Mouse (Mus musculus): ENCODE measurements at regions not wholly inside any gene's neighbourhood (a gene's known extent, or its start where the extent isn't known, plus 50 kb on each side); places are given as distances from the start of the nearest gene placed in this dataset.

- no peak overlapping the region for H3K27ac ChIP-seq (ENCODE audit: low read depth, low read length)
These were observed 53.2 kb upstream of the Lef1 start for GRCm38 (mm10) chr3:131056893-131057660.

GRCm38 (mm10) chr3:131054241-131054972, 55.9 kb upstream of the Lef1 start:
- no peaks in the 10 kb centered on the region for H3K36me3 ChIP-seq (ENCODE audit: control insufficient read depth, insufficient read depth, low read length)
- H3K27me3 ChIP-seq (ENCODE audit: control insufficient read depth, insufficient read depth, low read length) = no peaks in the 10 kb centered on the region
- H3K4me2 ChIP-seq (replicated peaks; ENCODE audit: low read depth, low read length) = no peak overlapping the region
- WGBS = 87% methylated on average over 13 of the region's 13 CpGs
- no peak overlapping the region for H3K9ac ChIP-seq (ENCODE audit: low read depth, low read length)
- ATAC-seq (ENCODE audit: low FRiP score, low TSS enrichment) = no peak
- no peak overlapping the region for H3K4me3 ChIP-seq (ENCODE audit: low read length)
- no peaks in the 10 kb centered on the region for H3K9me3 ChIP-seq (ENCODE audit: control insufficient read depth, low read length)
- no peak overlapping the region for H3K27ac ChIP-seq (ENCODE audit: low read depth, low read length)
- no peaks in the 10 kb centered on the region for H3K4me1 ChIP-seq (ENCODE audit: control insufficient read depth, insufficient read depth, low read length)

More at GRCm38 (mm10) chr3:131056893-131057660, 53.2 kb upstream of the Lef1 start:
- Histone ChIP-seq H3K4me3 (ENCODE audit: low read length) (no peak overlapping the region), H3K9me3 (ENCODE audit: control insufficient read depth, low read length) (no peaks in the 10 kb centered on the region), H3K4me1 (ENCODE audit: control insufficient read depth, insufficient read depth, low read length) (no peaks in the 10 kb centered on the region), H3K4me2 (replicated peaks; ENCODE audit: low read depth, low read length) (no peak overlapping the region), H3K36me3 (ENCODE audit: control insufficient read depth, insufficient read depth, low read length) (no peaks in the 10 kb centered on the region), H3K27me3 (ENCODE audit: control insufficient read depth, insufficient read depth, low read length) (no peaks in the 10 kb centered on the region), H3K9ac (ENCODE audit: low read depth, low read length) (no peak overlapping the region)
- WGBS = 69% methylated on average over 5 of the region's 5 CpGs
- no peak for ATAC-seq (ENCODE audit: low FRiP score, low TSS enrichment)

GRCm38 (mm10) chr3:131047716-131048115, 62.6 kb upstream of the Lef1 start:
- Histone ChIP-seq H3K4me3 (ENCODE audit: low read length) (no peak overlapping the region), H3K4me2 (replicated peaks; ENCODE audit: low read depth, low read length) (no peak overlapping the region), H3K36me3 (ENCODE audit: control insufficient read depth, insufficient read depth, low read length) (no peaks in the 10 kb centered on the region), H3K9me3 (ENCODE audit: control insufficient read depth, low read length) (no peaks in the 10 kb centered on the region), H3K27me3 (ENCODE audit: control insufficient read depth, insufficient read depth, low read length) (no peaks in the 10 kb centered on the region), H3K4me1 (ENCODE audit: control insufficient read depth, insufficient read depth, low read length) (no peaks in the 10 kb centered on the region), H3K27ac (ENCODE audit: low read depth, low read length) (no peak overlapping the region), H3K9ac (ENCODE audit: low read depth, low read length) (no peak overlapping the region)
- no peak for ATAC-seq (ENCODE audit: low FRiP score, low TSS enrichment)
- 76% methylated on average over 3 of the region's 3 CpGs for WGBS

- Histone ChIP-seq H3K27ac (ENCODE audit: low read depth, low read length) (no peak overlapping the region), H3K4me3 (ENCODE audit: low read length) (no peak overlapping the region), H3K9me3 (ENCODE audit: control insufficient read depth, low read length) (no peaks in the 10 kb centered on the region), H3K4me1 (ENCODE audit: control insufficient read depth, insufficient read depth, low read length) (no peaks in the 10 kb centered on the region), H3K27me3 (ENCODE audit: control insufficient read depth, insufficient read depth, low read length) (no peaks in the 10 kb centered on the region), H3K9ac (ENCODE audit: low read depth, low read length) (no peak overlapping the region), H3K36me3 (ENCODE audit: control insufficient read depth, insufficient read depth, low read length) (no peaks in the 10 kb centered on the region), H3K4me2 (replicated peaks; ENCODE audit: low read depth, low read length) (no peak overlapping the region)
- no peak for ATAC-seq (ENCODE audit: low FRiP score, low TSS enrichment)
- WGBS = 78% methylated on average over 5 of the region's 5 CpGs
These were observed 63.9 kb upstream of the Lef1 start for GRCm38 (mm10) chr3:131046412-131046811.

GRCm38 (mm10) chr3:131040214-131040825, 70.0 kb upstream of the Lef1 start:
- no peak overlapping the region for H3K9ac ChIP-seq (ENCODE audit: low read depth, low read length)
- H3K4me1 ChIP-seq (ENCODE audit: control insufficient read depth, insufficient read depth, low read length) = no peaks in the 10 kb centered on the region
- H3K9me3 ChIP-seq (ENCODE audit: control insufficient read depth, low read length) = peaks cover 2% of the 10 kb centered on the region; the same call in 1 of the 2 replicates
- no peak overlapping the region for H3K27ac ChIP-seq (ENCODE audit: low read depth, low read length)
- WGBS = 76% methylated on average over 4 of the region's 4 CpGs
- H3K4me3 ChIP-seq (ENCODE audit: low read length) = no peak overlapping the region
- no peak for ATAC-seq (ENCODE audit: low FRiP score, low TSS enrichment)
- no peaks in the 10 kb centered on the region for H3K36me3 ChIP-seq (ENCODE audit: control insufficient read depth, insufficient read depth, low read length)
- H3K4me2 ChIP-seq (replicated peaks; ENCODE audit: low read depth, low read length) = no peak overlapping the region
- no peaks in the 10 kb centered on the region for H3K27me3 ChIP-seq (ENCODE audit: control insufficient read depth, insufficient read depth, low read length)

GRCm38 (mm10) chr3:131037095-131037494, 73.2 kb upstream of the Lef1 start:
- Histone ChIP-seq H3K27me3 (ENCODE audit: control insufficient read depth, insufficient read depth, low read length) (no peaks in the 10 kb centered on the region), H3K27ac (ENCODE audit: low read depth, low read length) (no peak overlapping the region), H3K4me3 (ENCODE audit: low read length) (no peak overlapping the region), H3K4me2 (replicated peaks; ENCODE audit: low read depth, low read length) (no peak overlapping the region), H3K9ac (ENCODE audit: low read depth, low read length) (no peak overlapping the region), H3K4me1 (ENCODE audit: control insufficient read depth, insufficient read depth, low read length) (no peaks in the 10 kb centered on the region), H3K36me3 (ENCODE audit: control insufficient read depth, insufficient read depth, low read length) (no peaks in the 10 kb centered on the region), H3K9me3 (ENCODE audit: control insufficient read depth, low read length) (peaks cover 2% of the 10 kb centered on the region; the same call in 1 of the 2 replicates)
- ATAC-seq (ENCODE audit: low FRiP score, low TSS enrichment) = no peak
- 90% methylated on average over 5 of the region's 5 CpGs for WGBS

GRCm38 (mm10) chr3:131034774-131035173, 75.5 kb upstream of the Lef1 start:
- Histone ChIP-seq H3K9ac (ENCODE audit: low read depth, low read length) (no peak overlapping the region), H3K4me1 (ENCODE audit: control insufficient read depth, insufficient read depth, low read length) (no peaks in the 10 kb centered on the region), H3K36me3 (ENCODE audit: control insufficient read depth, insufficient read depth, low read length) (no peaks in the 10 kb centered on the region), H3K27me3 (ENCODE audit: control insufficient read depth, insufficient read depth, low read length) (no peaks in the 10 kb centered on the region), H3K4me3 (ENCODE audit: low read length) (no peak overlapping the region), H3K4me2 (replicated peaks; ENCODE audit: low read depth, low read length) (no peak overlapping the region), H3K27ac (ENCODE audit: low read depth, low read length) (no peak overlapping the region), H3K9me3 (ENCODE audit: control insufficient read depth, low read length) (peaks cover 2% of the 10 kb centered on the region; the same call in 1 of the 2 replicates)
- 64% methylated on average over 5 of the region's 5 CpGs for WGBS
- ATAC-seq (ENCODE audit: low FRiP score, low TSS enrichment) = no peak

GRCm38 (mm10) chr3:131026336-131026735, 83.9 kb upstream of the Lef1 start:
- Histone ChIP-seq H3K27ac (ENCODE audit: low read depth, low read length) (no peak overlapping the region), H3K4me2 (replicated peaks; ENCODE audit: low read depth, low read length) (no peak overlapping the region), H3K9me3 (ENCODE audit: control insufficient read depth, low read length) (no peaks in the 10 kb centered on the region), H3K36me3 (ENCODE audit: control insufficient read depth, insufficient read depth, low read length) (no peaks in the 10 kb centered on the region), H3K4me3 (ENCODE audit: low read length) (no peak overlapping the region), H3K9ac (ENCODE audit: low read depth, low read length) (no peak overlapping the region), H3K4me1 (ENCODE audit: control insufficient read depth, insufficient read depth, low read length) (no peaks in the 10 kb centered on the region), H3K27me3 (ENCODE audit: control insufficient read depth, insufficient read depth, low read length) (no peaks in the 10 kb centered on the region)
- WGBS = 92% methylated on average over 7 of the region's 7 CpGs
- ATAC-seq (ENCODE audit: low FRiP score, low TSS enrichment) = no peak

All from kidney, embryonic 14.5 days (tissue).